Mouse (Mus musculus) neural tube, embryonic 13.5 days (tissue): ENCODE measurements at regions not wholly inside any gene's neighbourhood (a gene's known extent, or its start where the extent isn't known, plus 50 kb on each side); places are given as distances from the start of the nearest gene placed in this dataset.

ENCODE experiments used
- ATAC-seq: fragments of 200-750 bp; cut with Nextera tagmentation; 2 replicates; pipeline ENCODE4 v1.8.0; 2017; ENCODE audit warnings: low read depth, mild to moderate bottlenecking, moderate TSS enrichment, moderate library complexity
- H3K27ac ChIP-seq: fragments of 300-500 bp; sonication (generic); replicated peaks from 2 replicates; pipeline ENCODE4 v1.5.1; 2015; ENCODE audit warnings: moderate library complexity, mild to moderate bottlenecking, inconsistent platforms
- H3K27me3 ChIP-seq: fragments of 300-500 bp; sonication (generic); 2 replicates; pipeline ENCODE4 v1.6.1; 2015; ENCODE audit warnings: mild to moderate bottlenecking, inconsistent platforms
- H3K36me3 ChIP-seq: fragments of 300-500 bp; sonication (generic); 2 replicates; pipeline ENCODE4 v1.6.1; 2015; ENCODE audit warnings: mild to moderate bottlenecking, inconsistent platforms
- H3K4me1 ChIP-seq: fragments of 300-500 bp; sonication (generic); replicated peaks from 2 replicates; pipeline ENCODE4 v1.6.1; 2015; ENCODE audit warnings: inconsistent platforms
- H3K4me2 ChIP-seq: fragments of 300-500 bp; sonication (generic); 2 replicates; pipeline ENCODE4 v1.6.1; 2015; ENCODE audit warnings: inconsistent platforms, mild to moderate bottlenecking, moderate library complexity
- H3K4me3 ChIP-seq: fragments of 300-500 bp; sonication (generic); 2 replicates; pipeline ENCODE4 v1.5.1; 2015; ENCODE audit warnings: mild to moderate bottlenecking, inconsistent platforms
- H3K9ac ChIP-seq: fragments of 300-500 bp; sonication (generic); 2 replicates; pipeline ENCODE4 v1.6.1; 2015; ENCODE audit warnings: moderate library complexity, mild to moderate bottlenecking, inconsistent platforms
- H3K9me3 ChIP-seq: fragments of 300-500 bp; sonication (generic); 2 replicates; pipeline ENCODE4 v1.6.1; 2016; ENCODE audit warnings: inconsistent platforms
- WGBS: fragments of 180-500 bp; shearing (Covaris S2); methylation state at CpG from one replicate; pipeline ENCODE4 v1.1.7; 2015; 5-methylcytosine and 5-hydroxymethylcytosine counted together

- Histone ChIP-seq H3K9ac (no peak overlapping the region), H3K4me1 (no peaks in the 10 kb centered on the region), H3K36me3 (no peaks in the 10 kb centered on the region), H3K9me3 (no peaks in the 10 kb centered on the region), H3K4me3 (no peak overlapping the region), H3K27me3 (no peaks in the 10 kb centered on the region), H3K4me2 (no peak overlapping the region), H3K27ac (no peak overlapping the region)
- ATAC-seq = no peak
- 83% methylated on average over 1 of the region's 1 CpGs for WGBS
These were observed 392.3 kb downstream of the Pdzph1 start for GRCm38 (mm10) chr17:58598911-58599310.

GRCm38 (mm10) chr17:58596661-58597060 is 394.5 kb downstream of the Pdzph1 start:
- Histone ChIP-seq H3K4me1 (no peaks in the 10 kb centered on the region), H3K4me2 (no peak overlapping the region), H3K4me3 (no peak overlapping the region), H3K9me3 (no peaks in the 10 kb centered on the region), H3K27me3 (no peaks in the 10 kb centered on the region), H3K27ac (no peak overlapping the region), H3K36me3 (no peaks in the 10 kb centered on the region), H3K9ac (no peak overlapping the region)
- ATAC-seq = no peak

- H3K4me2 ChIP-seq = no peak overlapping the region
- no peak for ATAC-seq
- H3K27ac ChIP-seq = no peak overlapping the region
- H3K4me3 ChIP-seq = no peak overlapping the region
- no peak overlapping the region for H3K9ac ChIP-seq
- no peaks in the 10 kb centered on the region for H3K27me3 ChIP-seq
- no peaks in the 10 kb centered on the region for H3K4me1 ChIP-seq
- 65% methylated on average over 2 of the region's 2 CpGs for WGBS
- H3K36me3 ChIP-seq = no peaks in the 10 kb centered on the region
- H3K9me3 ChIP-seq = no peaks in the 10 kb centered on the region
These were observed 403.2 kb downstream of the Pdzph1 start for GRCm38 (mm10) chr17:58587946-58588345.

GRCm38 (mm10) chr17:58572885-58573284 is 418.3 kb downstream of the Pdzph1 start:
- WGBS = 86% methylated on average over 2 of the region's 2 CpGs
- no peaks in the 10 kb centered on the region for H3K27me3 ChIP-seq
- no peaks in the 10 kb centered on the region for H3K4me1 ChIP-seq
- no peak overlapping the region for H3K4me2 ChIP-seq
- ATAC-seq = no peak
- H3K9ac ChIP-seq = no peak overlapping the region
- H3K27ac ChIP-seq = no peak overlapping the region
- H3K36me3 ChIP-seq = no peaks in the 10 kb centered on the region
- no peaks in the 10 kb centered on the region for H3K9me3 ChIP-seq
- H3K4me3 ChIP-seq = no peak overlapping the region
